Mouse (Mus musculus): ENCODE results near the gene Olfr628.

GRCm38 (mm10) chr7:103779598-103779997, 49.4 kb downstream of the Olfr628 start, which contains the start of gene Olfr68:
- TF ChIP-seq CTCF (conservative IDR thresholded peaks at IDR 0.05; ENCODE audit: low read length) (no peak), POU5F1 (IDR thresholded peaks at IDR 0.05; ENCODE audit: borderline replicate concordance, low read length) (no peak), NANOG (IDR thresholded peaks at IDR 0.05; ENCODE audit: borderline replicate concordance, low read length) (no peak)
